Comparison of ENCODE assay signal across 23 mouse cellular contexts in the genomic region with DNA sequence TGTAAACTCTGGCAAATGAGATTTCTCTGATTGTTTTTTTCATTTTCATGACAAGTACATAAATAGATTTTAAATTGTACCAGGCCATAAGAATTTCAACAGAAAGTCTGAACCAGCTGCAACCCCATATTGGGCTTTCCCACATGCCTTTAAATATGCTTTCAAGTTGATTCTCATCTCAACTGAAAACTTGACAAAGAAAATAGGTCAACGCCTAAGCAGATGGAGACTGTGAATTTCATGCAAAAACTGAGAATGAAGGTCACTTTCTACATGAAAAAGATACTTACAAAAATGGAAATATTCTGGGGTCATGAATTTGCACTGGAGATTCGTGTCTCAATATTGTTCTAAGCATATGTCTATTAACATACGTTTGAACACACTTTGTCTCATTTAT.
DNase-seq lines count a peak whose midpoint lies in the region; ATAC-seq lines count a peak whose summit lies in the region.
"Had no signal": no experiment of that assay in that cellular context is flagged by ENCODE, and none has a peak within 500 bp of the region (broad histone marks: within the 10 kb centered on the region; RNA-seq: fewer than 3 reads in every experiment).

No protein-coding gene starts in this region.

- WGBS in midbrain, embryonic 13.5 days: 86% methylated on average over 3 of the region's 3 CpGs

- no peak overlapping the region for H3K27ac ChIP-seq in midbrain, embryonic 13.5 days
- H3K27ac ChIP-seq: forebrain, embryonic 10.5 days; forebrain, embryonic 13.5 days; heart, adult 2 months; heart, embryonic 10.5 days; heart, embryonic 13.5 days; hindbrain, embryonic 12.5 days; hindbrain, embryonic 15.5 days had no signal

- no peaks in the 10 kb centered on the region for H3K9me3 ChIP-seq in midbrain, embryonic 13.5 days
- H3K9me3 ChIP-seq: forebrain, embryonic 10.5 days; forebrain, embryonic 13.5 days; heart, embryonic 10.5 days; heart, embryonic 13.5 days; hindbrain, embryonic 12.5 days; hindbrain, embryonic 15.5 days had no signal

- H3K4me1 ChIP-seq in midbrain, embryonic 13.5 days (replicated peaks): no peaks in the 10 kb centered on the region
- H3K4me1 ChIP-seq: forebrain, embryonic 10.5 days; forebrain, embryonic 13.5 days; heart, embryonic 10.5 days; heart, embryonic 13.5 days; hindbrain, embryonic 12.5 days; hindbrain, embryonic 15.5 days had no signal

- no peaks in the 10 kb centered on the region for H3K36me3 ChIP-seq in midbrain, embryonic 13.5 days
- H3K36me3 ChIP-seq: forebrain, embryonic 10.5 days; heart, embryonic 10.5 days; heart, embryonic 13.5 days; hindbrain, embryonic 12.5 days; hindbrain, embryonic 15.5 days had no signal

- no peak overlapping the region for H3K4me2 ChIP-seq in midbrain, embryonic 13.5 days (replicated peaks)
- H3K4me2 ChIP-seq: forebrain, embryonic 13.5 days; heart, embryonic 13.5 days; hindbrain, embryonic 12.5 days; hindbrain, embryonic 15.5 days had no signal

- H3K4me3 ChIP-seq in midbrain, embryonic 13.5 days (replicated peaks): no peak overlapping the region
- H3K4me3 ChIP-seq: forebrain, embryonic 10.5 days; forebrain, embryonic 13.5 days; heart, adult 2 months; heart, embryonic 10.5 days; heart, embryonic 13.5 days; hindbrain, embryonic 12.5 days; hindbrain, embryonic 15.5 days had no signal

- intact Hi-C loops in left cerebral cortex, postnatal 14 days (cut with DNase I): no loop called here

- no peak overlapping the region for H3K9ac ChIP-seq in midbrain, embryonic 13.5 days (replicated peaks)
- H3K9ac ChIP-seq: forebrain, embryonic 13.5 days; heart, embryonic 13.5 days; hindbrain, embryonic 12.5 days; hindbrain, embryonic 15.5 days had no signal

- no peaks in the 10 kb centered on the region for H3K27me3 ChIP-seq in midbrain, embryonic 13.5 days
- H3K27me3 ChIP-seq: forebrain, embryonic 13.5 days; heart, embryonic 13.5 days; hindbrain, embryonic 12.5 days; hindbrain, embryonic 15.5 days had no signal

- peak; percentile 22 to 47 for DNase-seq in frontal cortex, adult 2 months (ENCODE audit: extremely low spot score in 1 of 2, low spot score in 1 of 2)
- DNase-seq in frontal cortex, postnatal 14 days (ENCODE audit: low spot score in 2 of 2): no peak
- DNase-seq in left cerebral cortex, postnatal 14 days (ENCODE audit: low spot score in 2 of 2): peak; percentile 12 to 23
- DNase-seq in left cerebral cortex, adult 18-20 months (ENCODE audit: low spot score in 2 of 2): no peak
- DNase-seq in brain, embryonic 18.5 days (ENCODE audit: low read depth, low spot score): peak; percentile 6
- DNase-seq: adrenal gland, adult 2 months; adrenal gland, postnatal 14 days; cerebellum, adult 18-20 months; cerebellum, adult 9-10 months; cerebellum, postnatal 14 days; gastrocnemius, postnatal 10 days; gastrocnemius, postnatal 36 days; heart, adult 2 months; heart, postnatal 14 days; heart, postnatal 4 days had no signal

- no peak for ATAC-seq in midbrain, embryonic 13.5 days
- ATAC-seq: CD4-positive, CD25-positive, alpha-beta regulatory T cell, adult 4 months; forebrain, embryonic 13.5 days had no signal

Comparison
In these comparisons a context has a peak if more than half of its experiments do, and no peak if none do; other contexts are left out.
1. DNase-seq: peak in frontal cortex, adult 2 months (2 of 2), left cerebral cortex, postnatal 14 days (2 of 2) and brain, embryonic 18.5 days (single experiment); none in frontal cortex, postnatal 14 days (0 of 2) and left cerebral cortex, adult 18-20 months (0 of 2).